Mouse (Mus musculus) telencephalon, adult 2 months (tissue): ENCODE results near the gene Rfc5.
"Not testable (repeated sequence)": the region's sequence is repeated elsewhere in the genome, so short reads cannot be mapped to it uniquely, and the experiment has no call there.

Source experiments
- DNase-seq: peaks from one replicate; pipeline ENCODE4 v3.0.0-alpha.2; 2011; ENCODE audit warnings: low read depth, low spot score

Rfc5 gene

GRCm38 (mm10) chr5:117388877-117389276, at the start of gene Rfc5:
TSS of gene Rfc5 (minus strand) at chr5:117389047.
- DNase-seq = peak; percentile 88

GRCm38 (mm10) chr5:117433501-117433900, 44.7 kb upstream of the Rfc5 start:
- not testable (repeated sequence) for DNase-seq

DNA sequence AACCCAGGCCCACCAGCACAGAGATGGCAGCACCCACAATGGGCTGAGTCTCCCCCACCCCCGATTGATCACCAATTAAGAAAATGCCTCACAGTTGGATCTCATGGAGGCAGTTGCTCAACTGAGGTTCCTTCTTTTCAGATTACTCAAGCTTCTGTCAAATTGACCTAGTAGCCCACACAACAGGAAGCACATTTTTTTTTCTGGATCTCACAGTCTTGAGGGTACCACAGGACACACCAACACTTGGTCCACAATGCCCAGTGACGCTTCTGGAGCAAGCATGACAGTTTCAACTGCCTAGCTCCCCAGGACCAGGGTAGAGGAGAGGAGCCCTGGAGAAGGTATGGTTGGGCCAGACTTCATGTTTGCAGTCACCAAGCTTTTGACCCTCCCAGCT, 28.6 kb upstream of the Rfc5 start:
- DNase-seq = no peak

DNA sequence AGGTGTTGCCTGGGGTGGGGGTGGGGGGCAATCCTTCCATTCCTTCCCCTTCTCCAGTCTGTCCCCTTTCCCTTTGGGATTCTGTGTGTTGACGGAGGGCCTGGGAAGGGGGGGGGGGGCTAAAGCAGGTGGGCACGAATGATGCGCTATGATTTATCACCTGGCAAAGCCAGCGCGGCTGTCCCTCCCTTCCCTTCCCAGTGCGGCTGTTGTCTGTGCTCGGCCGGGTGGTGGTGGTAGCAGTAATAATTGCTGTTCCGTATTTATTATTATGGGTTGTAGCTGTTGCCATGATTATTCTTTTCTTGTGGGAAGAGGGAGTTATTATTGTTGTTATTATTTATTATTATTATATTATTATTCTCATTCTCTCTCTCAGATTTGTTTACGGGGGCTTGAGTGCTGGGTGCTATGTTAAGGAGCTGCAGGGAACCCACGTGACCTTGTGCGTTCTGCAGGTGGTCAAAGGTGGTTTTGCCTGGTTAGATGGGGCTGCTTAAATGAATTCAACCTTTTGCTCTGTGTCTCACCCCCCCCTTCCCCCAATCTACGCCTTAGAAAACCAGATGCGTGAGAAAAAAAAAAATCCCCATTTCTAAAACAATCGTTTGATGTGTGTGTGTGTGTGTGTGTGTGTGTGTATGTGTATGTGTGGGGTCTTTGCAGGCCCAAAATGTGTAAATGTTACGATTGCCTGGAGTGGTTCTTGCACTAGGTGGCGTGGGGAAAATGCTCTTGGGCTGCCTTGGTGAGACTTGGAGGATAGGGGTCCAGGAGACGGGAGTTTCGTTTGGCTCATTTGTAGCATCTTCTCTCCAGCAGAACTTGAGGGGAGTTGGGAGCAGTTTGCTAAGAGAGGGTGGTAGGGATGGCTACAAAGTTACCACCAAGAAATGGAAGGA, 26.4 kb upstream of the Rfc5 start:
- no peak for DNase-seq

DNA sequence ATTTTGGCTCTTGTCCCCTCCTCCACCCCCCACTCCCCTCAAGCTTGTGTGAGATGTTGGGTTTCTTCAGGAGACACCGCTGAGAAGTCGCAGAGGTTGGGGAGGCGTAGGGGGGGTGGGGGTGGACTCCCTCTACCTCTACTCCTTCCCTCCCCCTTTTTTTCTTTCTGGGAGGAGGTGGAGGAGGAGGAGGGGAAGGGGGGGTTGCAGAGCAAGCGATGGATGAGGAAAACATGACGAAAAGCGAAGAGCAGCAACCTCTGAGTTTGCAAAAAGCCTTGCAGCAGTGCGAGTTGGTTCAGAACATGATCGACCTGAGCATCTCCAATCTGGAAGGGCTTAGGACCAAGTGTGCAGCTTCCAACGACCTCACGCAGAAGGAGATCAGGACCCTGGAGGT, 25.8 kb upstream of the Rfc5 start:
- peak; percentile 50 for DNase-seq

GRCm38 (mm10) chr5:117413507-117414501, 25.0 kb upstream of the Rfc5 start, which contains the start of gene Ksr2:
TSS of gene Ksr2 (plus strand) at chr5:117414000.
- DNase-seq = peak; percentile 69

GRCm38 (mm10) chr5:117409369-117409768, 20.5 kb upstream of the Rfc5 start:
- DNase-seq = no peak

DNA sequence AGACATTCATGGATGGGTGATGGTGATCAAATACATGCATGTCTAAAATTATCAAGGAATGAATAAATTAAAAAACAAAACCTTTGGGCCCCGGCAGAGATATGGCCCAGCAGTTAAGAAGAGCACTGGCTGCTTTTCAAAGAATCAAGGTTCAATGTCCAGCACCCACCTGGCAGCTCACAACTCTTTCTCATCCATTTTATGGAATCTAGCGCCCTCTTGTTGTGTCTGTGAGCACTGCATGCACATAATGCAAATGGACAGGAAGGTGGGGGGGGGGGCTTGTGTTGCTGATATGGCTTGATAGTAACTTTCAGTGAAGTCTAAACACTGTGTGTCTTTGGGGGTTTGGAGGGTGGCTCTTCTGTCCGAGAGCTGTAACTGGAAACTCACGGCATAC, 19.4 kb upstream of the Rfc5 start:
- no peak for DNase-seq

- not testable (repeated sequence) for DNase-seq
Observed at GRCm38 (mm10) chr5:117404671-117405070, 15.8 kb upstream of the Rfc5 start.

DNA sequence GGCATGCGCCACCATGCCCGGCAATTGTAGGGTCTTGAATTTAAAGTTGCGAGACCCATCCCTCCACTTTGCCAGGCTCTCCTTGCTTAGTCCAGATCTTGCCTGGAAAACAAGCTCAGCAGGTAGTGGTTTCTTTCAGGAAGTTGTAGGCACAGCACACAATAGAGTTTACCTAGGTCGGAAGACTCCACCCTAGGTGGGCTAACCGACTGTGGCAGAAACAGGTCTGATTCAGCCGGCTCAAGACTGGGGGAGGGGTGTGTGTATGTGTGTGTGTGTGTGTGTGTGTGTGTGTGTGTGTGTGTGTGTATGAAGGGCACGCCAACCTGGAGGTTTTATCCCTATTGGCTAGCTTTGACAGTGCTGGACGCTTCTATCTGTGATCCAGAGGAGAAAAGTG, 14.8 kb upstream of the Rfc5 start:
- DNase-seq = no peak

DNA sequence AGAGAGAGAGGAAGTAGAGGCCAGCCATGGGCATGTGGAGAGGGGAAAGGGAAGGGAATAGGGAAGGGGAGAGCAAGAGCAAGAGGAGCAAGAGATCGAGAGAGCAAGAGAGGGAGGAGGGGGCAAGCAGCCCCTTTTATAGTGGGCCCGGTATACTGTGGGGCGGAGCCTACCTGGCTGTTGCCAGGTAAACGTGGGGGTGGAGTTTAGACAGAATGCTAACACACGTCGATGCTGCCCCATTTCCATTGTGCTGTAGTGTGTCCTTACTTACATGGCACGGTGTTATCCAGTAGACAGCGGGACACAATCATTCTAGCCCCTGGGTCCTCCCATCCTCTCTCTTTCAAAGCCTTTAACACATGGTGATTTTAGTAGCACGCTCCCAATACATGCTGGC, 10.4 kb upstream of the Rfc5 start:
- no peak for DNase-seq

GRCm38 (mm10) chr5:117398007-117398550, 9.2 kb upstream of the Rfc5 start:
- no peak for DNase-seq

DNA sequence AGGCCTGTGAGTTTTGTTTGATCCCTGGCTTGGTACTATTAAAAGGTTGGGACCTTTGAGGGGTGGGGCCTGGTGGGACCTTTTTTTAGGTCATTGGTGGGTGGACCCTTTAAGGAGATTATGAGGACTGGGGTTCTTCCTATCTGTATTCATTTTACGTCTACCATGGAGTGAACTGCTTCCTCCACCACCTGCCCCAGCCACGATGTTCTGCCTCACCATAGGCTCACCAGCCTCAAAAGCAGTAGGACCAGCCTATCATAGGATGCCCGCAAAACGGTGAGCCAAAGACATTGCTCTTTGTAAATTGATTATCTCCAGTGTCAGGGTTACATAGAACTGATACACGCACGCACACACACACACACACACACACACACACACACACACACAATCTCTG, 8.5 kb upstream of the Rfc5 start:
- no peak for DNase-seq

- no peak for DNase-seq
Observed at GRCm38 (mm10) chr5:117396596-117397014, 7.8 kb upstream of the Rfc5 start.

- no peak for DNase-seq
Observed at GRCm38 (mm10) chr5:117395834-117396233, 7.0 kb upstream of the Rfc5 start.

GRCm38 (mm10) chr5:117390895-117391294, 2.0 kb upstream of the Rfc5 start:
- DNase-seq = no peak

DNA sequence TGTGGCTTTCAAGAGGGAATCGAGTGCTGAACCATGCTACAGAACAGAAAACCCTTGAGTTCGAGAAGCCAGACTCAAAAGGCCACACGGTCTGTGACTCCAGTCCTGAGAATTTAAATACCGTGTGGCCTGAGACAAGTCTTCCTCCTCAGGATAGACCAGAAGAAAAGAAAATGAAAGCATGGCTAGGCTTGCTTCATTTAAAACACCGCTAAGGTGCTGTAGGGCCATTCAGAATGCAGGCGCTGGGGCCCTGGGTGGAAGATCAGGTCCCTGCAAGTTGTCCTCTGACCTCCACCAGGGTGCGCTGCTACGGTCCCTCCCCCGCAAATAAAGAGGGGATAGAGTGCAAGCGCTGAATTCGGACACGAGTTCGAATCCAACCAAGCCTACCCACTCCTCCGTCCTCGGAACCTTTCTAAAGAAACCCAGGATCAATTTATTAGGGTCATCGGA, 523 bp downstream of the Rfc5 start:
- DNase-seq = no peak

DNA sequence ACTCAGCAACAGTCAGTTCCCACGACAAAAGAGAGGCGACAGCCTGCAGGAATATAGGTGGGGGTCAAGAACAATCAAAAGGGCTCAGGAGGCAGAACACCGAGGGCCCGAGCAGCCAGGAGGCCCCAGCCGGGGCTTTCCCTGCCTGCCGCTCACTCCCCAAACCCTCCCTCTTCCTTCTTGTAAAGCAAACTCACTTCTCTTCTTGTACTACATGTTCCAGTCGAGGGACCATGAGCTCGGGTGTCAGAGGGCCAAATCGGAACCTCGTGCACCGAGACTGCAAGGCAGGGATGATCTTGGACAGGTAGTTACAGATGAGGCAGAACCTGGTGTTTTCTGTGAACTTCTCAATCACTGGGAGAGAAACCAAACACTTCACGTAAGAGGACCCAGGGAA, 5.6 kb downstream of the Rfc5 start:
- DNase-seq = no peak

DNA sequence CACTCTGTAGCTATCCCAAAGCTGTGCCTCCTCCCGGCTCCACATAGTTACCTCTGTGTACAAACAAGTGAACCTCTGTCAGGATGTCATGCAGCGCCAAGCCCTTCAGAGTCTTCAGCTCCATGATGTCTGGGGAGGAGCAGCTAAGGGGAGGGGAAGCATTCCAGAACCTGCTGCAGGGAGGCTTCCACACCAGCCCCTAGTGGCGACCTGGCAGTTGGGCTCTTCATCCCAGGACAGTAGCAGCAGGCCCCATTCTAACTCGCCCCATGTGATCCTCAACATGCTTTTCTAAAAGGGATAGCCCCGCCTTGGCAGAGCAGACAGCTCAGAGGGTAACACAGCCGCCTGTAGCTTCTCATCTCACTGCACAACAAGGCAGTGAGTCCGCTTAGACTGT, 7.1 kb downstream of the Rfc5 start:
- no peak for DNase-seq

GRCm38 (mm10) chr5:117380199-117380598, 8.6 kb downstream of the Rfc5 start:
- DNase-seq = no peak

- DNase-seq = not testable (repeated sequence)
Observed at GRCm38 (mm10) chr5:117377731-117378130, 11.1 kb downstream of the Rfc5 start.

DNA sequence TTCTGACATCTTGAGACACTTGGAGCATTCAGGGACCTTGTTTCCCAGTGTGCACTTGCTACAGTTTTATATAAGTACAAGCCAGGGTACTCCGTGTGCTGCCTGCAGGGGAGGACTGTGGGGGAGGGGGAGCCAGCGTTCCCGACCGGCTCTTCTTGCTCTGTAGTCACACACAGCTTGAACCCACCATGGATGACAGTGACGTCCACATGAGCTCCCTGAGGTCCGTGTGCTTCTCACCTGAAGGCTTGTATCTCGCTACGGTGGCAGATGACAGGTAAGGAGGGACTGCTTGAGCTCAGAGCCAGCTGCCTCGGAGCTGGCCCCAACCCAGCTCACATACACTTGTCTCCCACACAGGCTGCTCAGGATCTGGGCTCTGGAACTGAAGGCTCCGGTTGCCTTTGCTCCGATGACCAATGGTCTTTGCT, 12.5 kb downstream of the Rfc5 start:
- no peak for DNase-seq
